Mouse (Mus musculus) hindbrain, embryonic 15.5 days (tissue): ENCODE data around the gene Pold1. TPM values are rescaled to one million over a fixed set of nuclear protein-coding genes. Genes with fewer than 3 reads are reported as not detected.

ENCODE experiments used
- ATAC-seq: fragments of 200-750 bp; cut with Nextera tagmentation; 2 replicates; pipeline ENCODE4 v1.8.0; 2017; ENCODE audit warnings: low read depth, moderate number of reproducible peaks, moderate TSS enrichment; ENCODE audit not compliant: low FRiP score
- H3K27ac ChIP-seq: fragments of 300-500 bp; sonication (generic); replicated peaks from 2 replicates; pipeline ENCODE4 v1.5.1; 2015; ENCODE audit warnings: mild to moderate bottlenecking, inconsistent platforms
- H3K27me3 ChIP-seq: fragments of 300-500 bp; sonication (generic); 2 replicates; pipeline ENCODE4 v1.6.1; 2015; ENCODE audit warnings: control low read depth, inconsistent platforms
- H3K36me3 ChIP-seq: fragments of 300-500 bp; sonication (generic); 2 replicates; pipeline ENCODE4 v1.6.1; 2015; ENCODE audit warnings: control low read depth, inconsistent platforms
- H3K4me1 ChIP-seq: fragments of 300-500 bp; sonication (generic); replicated peaks from 2 replicates; pipeline ENCODE4 v1.6.1; 2015; ENCODE audit warnings: control low read depth, inconsistent platforms
- H3K4me2 ChIP-seq: fragments of 300-500 bp; sonication (generic); 2 replicates; pipeline ENCODE4 v1.6.1; 2015; ENCODE audit warnings: moderate library complexity, mild to moderate bottlenecking, inconsistent platforms
- H3K4me3 ChIP-seq: fragments of 300-500 bp; sonication (generic); 2 replicates; pipeline ENCODE4 v1.5.1; 2015; ENCODE audit warnings: mild to moderate bottlenecking, inconsistent platforms
- H3K9ac ChIP-seq: fragments of 300-500 bp; sonication (generic); 2 replicates; pipeline ENCODE4 v1.6.1; 2015; ENCODE audit warnings: inconsistent platforms
- H3K9me3 ChIP-seq: fragments of 300-500 bp; sonication (generic); 2 replicates; pipeline ENCODE4 v1.6.1; 2016; ENCODE audit warnings: control low read depth, inconsistent platforms
- WGBS: fragments of 180-500 bp; shearing (Covaris S2); methylation state at CpG from one replicate; pipeline ENCODE4 v1.1.7; 2015; 5-methylcytosine and 5-hydroxymethylcytosine counted together
- microRNA-seq: library from miRNA; unstranded; fragments of <30 nt; microRNA quantifications from one replicate; pipeline ENCODE4, GENCODE M21; 2016
- polyA plus RNA-seq: library from polyadenylated mRNA; unstranded; fragments of >200 nt; fragmentation: Nextera tagmentation; extraction: Ambion mirVana; gene quantifications from 2 replicates; pipeline ENCODE4 v1.2.1, GENCODE M21; 2015

Pold1 gene
- polyA plus RNA-seq, 1 experiment from 2014 or later, result 29.4 TPM

DNA sequence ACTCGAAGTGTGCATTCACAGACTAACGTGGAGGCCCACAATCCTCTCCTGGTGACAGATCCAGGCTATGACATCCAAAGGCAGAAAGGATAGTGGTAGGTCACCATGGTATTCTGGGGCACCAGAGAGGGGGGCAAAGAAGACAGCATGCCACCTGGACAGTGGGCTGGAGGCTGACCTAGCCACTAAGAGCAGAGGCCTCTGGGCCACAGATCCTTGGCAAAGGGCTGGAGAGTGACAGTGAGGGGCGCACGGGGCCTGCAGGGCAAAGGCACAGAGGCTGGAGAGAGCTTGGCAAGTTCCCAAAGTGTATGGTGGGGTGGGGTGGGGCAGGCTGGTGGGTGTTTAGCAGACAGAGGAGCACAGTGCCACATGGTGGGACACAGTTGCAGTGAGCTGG lies 58.4 kb downstream of the Pold1 start:
- Histone ChIP-seq H3K27me3 (no peaks in the 10 kb centered on the region), H3K4me1 (peaks cover 12% of the 10 kb centered on the region), H3K9me3 (no peaks in the 10 kb centered on the region), H3K36me3 (peaks cover 35% of the 10 kb centered on the region), H3K9ac (no peak overlapping the region), H3K4me2 (no peak overlapping the region), H3K4me3 (no peak overlapping the region), H3K27ac (no peak overlapping the region)
- WGBS, result 88% methylated on average over 4 of the region's 4 CpGs
- ATAC-seq, result no peak

DNA sequence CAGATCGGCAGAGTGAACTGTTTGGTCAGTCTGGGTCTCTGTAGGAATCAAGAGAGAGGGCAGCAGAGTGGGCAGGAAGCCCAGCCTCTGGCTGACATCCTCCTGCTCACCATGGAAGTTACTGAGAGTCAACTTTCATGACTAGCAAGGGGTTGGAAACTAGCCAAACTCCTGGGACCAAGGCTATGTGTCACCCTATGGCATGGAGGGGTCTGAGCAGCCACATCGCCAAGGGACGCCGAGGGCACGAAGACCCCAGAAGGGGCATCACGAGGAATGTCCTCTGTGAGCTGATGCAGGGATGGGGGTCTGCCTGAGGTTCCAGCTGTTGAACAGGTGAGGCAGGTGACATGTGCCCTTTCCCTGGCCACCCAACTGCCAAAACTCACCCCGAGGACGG lies 60.1 kb downstream of the Pold1 start:
- Histone ChIP-seq H3K36me3 (peaks cover 32% of the 10 kb centered on the region), H3K9me3 (no peaks in the 10 kb centered on the region), H3K4me1 (peaks cover 3% of the 10 kb centered on the region; the same call in 1 of the 2 replicates), H3K4me3 (no peak overlapping the region), H3K27ac (no peak overlapping the region), H3K4me2 (no peak overlapping the region), H3K9ac (no peak overlapping the region), H3K27me3 (no peaks in the 10 kb centered on the region)
- 85% methylated on average over 8 of the region's 8 CpGs for WGBS
- ATAC-seq, result no peak

GRCm38 (mm10) chr7:44487936-44488335 lies 60.7 kb downstream of the Pold1 start:
- no peak overlapping the region for H3K4me3 ChIP-seq
- peaks cover 3% of the 10 kb centered on the region; the same call in 1 of the 2 replicates for H3K4me1 ChIP-seq
- WGBS, result 86% methylated on average over 7 of the region's 7 CpGs
- no peak overlapping the region for H3K4me2 ChIP-seq
- H3K27me3 ChIP-seq, result no peaks in the 10 kb centered on the region
- H3K9me3 ChIP-seq, result no peaks in the 10 kb centered on the region
- no peak overlapping the region for H3K27ac ChIP-seq
- H3K9ac ChIP-seq, result no peak overlapping the region
- ATAC-seq, result no peak
- H3K36me3 ChIP-seq, result peaks cover 28% of the 10 kb centered on the region

- Histone ChIP-seq H3K4me2 (no peak overlapping the region), H3K9ac (0 out of 2 replicates have a peak overlapping the region, but pooled peaks have one; percentile 16), H3K4me1 (peaks cover 3% of the 10 kb centered on the region; the same call in 1 of the 2 replicates), H3K27ac (peak overlapping the region; percentile 34; the same call in 1 of the 2 replicates), H3K4me3 (no peak overlapping the region), H3K27me3 (peaks cover 4% of the 10 kb centered on the region; the same call in 1 of the 2 replicates), H3K9me3 (no peaks in the 10 kb centered on the region), H3K36me3 (peaks cover 24% of the 10 kb centered on the region; the same call in 1 of the 2 replicates)
- 50% methylated on average over 13 of the region's 13 CpGs for WGBS
- no peak for ATAC-seq
Observed at GRCm38 (mm10) chr7:44486927-44487575, 61.6 kb downstream of the Pold1 start.

- no peaks in the 10 kb centered on the region for H3K9me3 ChIP-seq
- peaks cover 5% of the 10 kb centered on the region; the same call in 1 of the 2 replicates for H3K27me3 ChIP-seq
- H3K4me1 ChIP-seq, result peaks cover 3% of the 10 kb centered on the region; the same call in 1 of the 2 replicates
- no peak overlapping the region for H3K9ac ChIP-seq
- H3K27ac ChIP-seq, result no peak overlapping the region
- H3K4me3 ChIP-seq, result no peak overlapping the region
- H3K4me2 ChIP-seq, result no peak overlapping the region
- 78% methylated on average over 7 of the region's 7 CpGs for WGBS
- ATAC-seq, result no peak
- peaks cover 10% of the 10 kb centered on the region; the same call in 1 of the 2 replicates for H3K36me3 ChIP-seq
Observed at GRCm38 (mm10) chr7:44485572-44486195, 63.0 kb downstream of the Pold1 start.

DNA sequence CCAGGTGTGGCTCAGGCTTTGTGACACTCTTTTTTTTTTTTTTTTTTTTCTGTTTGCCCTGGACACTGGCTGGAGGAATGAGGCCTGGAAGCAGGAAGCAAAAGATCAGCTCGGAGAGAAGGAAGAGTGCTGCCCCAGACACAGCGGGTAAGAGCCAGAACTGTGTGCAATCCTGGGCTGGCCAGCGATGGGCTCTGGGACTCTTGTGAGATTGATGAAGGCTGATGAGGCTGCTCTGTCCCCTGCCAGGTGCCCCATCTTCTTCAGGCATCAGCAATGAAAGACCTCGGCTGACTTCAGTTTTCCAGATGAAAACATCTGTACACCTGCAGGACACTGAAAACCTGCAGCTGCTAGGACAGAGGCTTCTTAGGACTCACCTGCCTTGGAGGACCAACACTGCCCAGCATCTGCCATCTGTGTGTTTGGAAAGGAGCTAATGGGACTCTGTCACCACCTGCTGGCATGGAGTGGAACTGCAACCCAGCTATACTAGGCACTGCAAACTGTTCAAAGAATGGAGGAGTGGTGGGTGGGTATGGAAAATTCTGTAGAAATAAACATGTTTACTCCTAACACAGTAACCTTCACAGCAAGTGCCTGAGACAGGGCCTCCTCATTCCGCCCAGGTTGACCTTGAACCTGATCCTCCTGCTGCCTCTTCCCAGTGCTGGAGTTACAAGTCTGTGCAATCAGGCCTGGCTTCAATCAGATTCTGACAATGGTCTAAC lies 63.6 kb downstream of the Pold1 start:
- 35% methylated on average over 5 of the region's 5 CpGs for WGBS
- peak; percentile 79 for ATAC-seq
- Histone ChIP-seq H3K9me3 (no peaks in the 10 kb centered on the region), H3K4me3 (no peak overlapping the region), H3K4me1 (peaks cover 3% of the 10 kb centered on the region; the same call in 1 of the 2 replicates), H3K27me3 (peaks cover 7% of the 10 kb centered on the region; the same call in 1 of the 2 replicates), H3K36me3 (peaks cover 3% of the 10 kb centered on the region; the same call in 1 of the 2 replicates), H3K9ac (peak overlapping the region; percentile 7; the same call in 1 of the 2 replicates), H3K4me2 (no peak overlapping the region), H3K27ac (peak overlapping the region; percentile 4; the same call in 1 of the 2 replicates)

GRCm38 (mm10) chr7:44484109-44484508 lies 64.5 kb downstream of the Pold1 start:
- no peak overlapping the region for H3K27ac ChIP-seq
- ATAC-seq, result no peak
- H3K9ac ChIP-seq, result no peak overlapping the region
- no peaks in the 10 kb centered on the region for H3K9me3 ChIP-seq
- H3K4me2 ChIP-seq, result no peak overlapping the region
- peaks cover 3% of the 10 kb centered on the region; the same call in 1 of the 2 replicates for H3K4me1 ChIP-seq
- no peaks in the 10 kb centered on the region; the same call in 1 of the 2 replicates for H3K36me3 ChIP-seq
- 100% methylated on average over 1 of the region's 1 CpGs for WGBS
- no peak overlapping the region for H3K4me3 ChIP-seq
- peaks cover 13% of the 10 kb centered on the region; the same call in 1 of the 2 replicates for H3K27me3 ChIP-seq

DNA sequence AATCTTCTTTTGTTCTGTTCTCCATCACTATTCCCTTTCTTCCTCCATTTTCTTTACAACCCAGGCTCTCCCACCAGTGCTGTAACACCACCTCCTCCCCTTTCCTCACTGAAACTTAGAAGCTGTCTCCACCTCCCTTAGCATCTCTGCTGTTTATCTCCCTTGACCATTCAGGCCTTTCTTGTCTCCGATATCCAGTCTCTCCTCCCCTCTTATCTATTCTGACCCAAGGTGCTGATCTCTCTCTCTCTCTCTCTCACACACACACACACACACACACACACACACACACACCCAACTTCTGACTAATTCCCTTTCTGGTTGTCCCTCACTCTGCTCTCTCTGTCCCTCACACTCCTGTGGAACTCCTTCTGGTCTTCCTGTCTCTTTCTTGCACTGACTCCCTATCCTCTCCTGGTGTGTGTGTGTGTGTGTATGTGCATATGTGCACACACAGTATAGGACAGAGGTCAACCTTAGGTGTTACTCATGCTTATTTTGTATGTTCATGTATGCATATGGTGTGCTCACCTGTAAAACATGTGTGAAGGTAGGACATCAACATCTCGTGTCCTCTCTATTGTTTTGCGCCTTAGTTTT lies 65.7 kb downstream of the Pold1 start:
- Histone ChIP-seq H3K4me3 (no peak overlapping the region), H3K4me1 (peaks cover 3% of the 10 kb centered on the region; the same call in 1 of the 2 replicates), H3K9ac (no peak overlapping the region), H3K4me2 (no peak overlapping the region), H3K36me3 (no peaks in the 10 kb centered on the region), H3K27ac (no peak overlapping the region), H3K27me3 (peaks cover 15% of the 10 kb centered on the region; the same call in 1 of the 2 replicates), H3K9me3 (no peaks in the 10 kb centered on the region)
- no peak for ATAC-seq
- WGBS, result 84% methylated on average over 3 of the region's 3 CpGs

Small RNAs within 50 kb of the gene (microRNA-seq; reads per million reads assigned to microRNA genes)
- not detected for gene Mir7053

Other genes with a start within 250 kb of the Pold1 start
- gene Clec11a, start 241.9 kb downstream of the Pold1 start, polyA plus RNA-seq, result 3.0 and 3.4 TPM in 2 replicates
- gene Shank1, start 238.6 kb downstream of the Pold1 start, polyA plus RNA-seq, result 38.7 and 42.3 TPM in 2 replicates
- 58.9 and 68.8 TPM in 2 replicates for gene Syt3, start 164.7 kb downstream of the Pold1 start, polyA plus RNA-seq
- 2.8 and 2.9 TPM in 2 replicates for gene 1700008O03Rik, start 163.0 kb downstream of the Pold1 start, polyA plus RNA-seq
- 16.7 and 16.9 TPM in 2 replicates for gene Lrrc4b, start 119.8 kb downstream of the Pold1 start, polyA plus RNA-seq
- gene Aspdh, start 83.5 kb downstream of the Pold1 start, polyA plus RNA-seq, result 3.7 and 5.0 TPM in 2 replicates
- 44.0 and 45.7 TPM in 2 replicates for gene Josd2, start 80.9 kb downstream of the Pold1 start, polyA plus RNA-seq
- 148 and 165 TPM in 2 replicates for gene Emc10, start 52.3 kb downstream of the Pold1 start, polyA plus RNA-seq
- gene Fam71e1, start 52.3 kb downstream of the Pold1 start, polyA plus RNA-seq, result 21.3 and 23.6 TPM in 2 replicates
- 0.10 and 0.18 TPM in 2 replicates for gene Mybpc2, start 24.2 kb downstream of the Pold1 start, polyA plus RNA-seq
- gene Spib, start 16.8 kb downstream of the Pold1 start, polyA plus RNA-seq, result not detected in 2 replicates
- gene Nr1h2, start 5.1 kb upstream of the Pold1 start, polyA plus RNA-seq, result 60.3 and 70.4 TPM in 2 replicates
- 2.1 and 2.2 TPM in 2 replicates for gene Napsa, start 23.5 kb upstream of the Pold1 start, polyA plus RNA-seq
- 6.7 and 6.8 TPM in 2 replicates for gene Kcnc3, start 41.8 kb upstream of the Pold1 start, polyA plus RNA-seq
- gene Myh14, start 122.0 kb upstream of the Pold1 start, polyA plus RNA-seq, result 3.3 and 4.4 TPM in 2 replicates
- gene Izumo2, start 159.9 kb upstream of the Pold1 start, polyA plus RNA-seq, result not detected in 2 replicates
- gene Vrk3, start 199.6 kb upstream of the Pold1 start, polyA plus RNA-seq, result 29.1 and 32.4 TPM in 2 replicates
- 1.2 and 1.3 TPM in 2 replicates for gene Zfp473, start 202.2 kb upstream of the Pold1 start, polyA plus RNA-seq